Mouse (Mus musculus) 3134 (cell line): ENCODE data around the gene Slit3.

ENCODE experiments used
- DNase-seq: peaks from one replicate; pipeline ENCODE4 v3.0.0-alpha.2; 2011; ENCODE audit warnings: low spot score; ENCODE audit not compliant: insufficient read length; ENCODE audit errors: extremely low read depth

Gene Slit3

DNA sequence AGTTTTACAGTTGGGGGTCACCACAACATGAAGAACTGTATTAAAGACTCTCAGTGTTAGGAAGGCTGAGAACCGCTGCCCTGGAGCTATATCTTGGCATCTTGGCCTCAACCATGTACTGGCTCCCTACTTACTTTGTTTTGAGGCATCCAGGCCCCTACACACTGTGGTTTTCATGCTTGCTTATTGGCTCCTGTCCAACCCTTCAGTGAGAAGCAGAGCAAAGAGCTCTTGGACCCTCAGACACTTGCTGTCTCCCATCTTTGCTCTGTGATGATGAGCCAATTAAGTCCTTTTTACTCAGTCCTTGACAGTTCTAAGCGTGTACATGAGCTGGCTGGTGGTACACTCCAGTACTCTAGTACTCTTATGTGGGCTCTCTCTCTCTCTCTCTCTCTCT, 177.5 kb downstream of the Slit3 start:
- no peak for DNase-seq

DNA sequence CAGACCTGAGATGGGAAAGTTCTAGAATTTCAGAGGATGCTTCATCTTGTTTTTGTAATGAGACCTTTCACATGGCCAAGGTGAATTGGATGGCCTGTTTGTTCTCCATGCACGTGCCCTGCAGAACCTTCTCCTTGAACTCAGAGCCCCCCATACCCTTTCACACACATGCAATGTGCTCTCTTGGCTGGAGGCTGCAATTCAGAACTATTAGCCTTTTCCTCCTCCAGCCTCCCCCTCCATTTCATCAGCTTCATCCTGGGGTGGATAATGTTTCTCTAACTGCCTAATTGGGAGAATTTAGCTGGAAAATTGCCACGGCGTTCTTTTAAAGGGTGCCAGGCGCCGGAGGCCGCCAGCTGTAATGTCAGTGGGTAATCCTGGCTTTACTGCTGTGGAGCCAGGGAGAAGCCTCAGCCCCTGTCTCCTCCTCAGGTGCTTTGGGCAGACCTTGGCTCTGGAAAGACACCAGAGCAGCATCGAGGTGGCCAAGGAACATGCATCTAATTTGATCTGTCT, 178.9 kb downstream of the Slit3 start:
- DNase-seq: no peak

DNA sequence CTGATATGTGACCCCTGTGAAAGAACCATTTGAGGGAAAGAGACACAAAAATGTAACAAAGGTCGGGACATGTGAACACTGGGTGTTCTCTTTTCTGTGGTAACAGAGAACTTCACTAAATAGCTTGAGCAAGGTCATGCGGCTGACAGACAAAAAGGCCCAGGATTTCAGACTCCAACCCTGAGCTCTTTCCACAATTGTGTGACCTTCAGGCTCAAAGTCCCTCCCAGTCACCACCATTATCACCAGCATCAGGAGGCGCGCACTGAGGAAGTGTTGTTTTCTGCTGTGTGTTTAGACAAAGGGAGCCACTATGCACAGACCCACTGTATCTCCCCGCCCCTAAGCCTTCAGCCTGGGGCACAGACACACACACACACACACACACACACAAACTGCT, 181.2 kb downstream of the Slit3 start:
- no peak for DNase-seq

DNA sequence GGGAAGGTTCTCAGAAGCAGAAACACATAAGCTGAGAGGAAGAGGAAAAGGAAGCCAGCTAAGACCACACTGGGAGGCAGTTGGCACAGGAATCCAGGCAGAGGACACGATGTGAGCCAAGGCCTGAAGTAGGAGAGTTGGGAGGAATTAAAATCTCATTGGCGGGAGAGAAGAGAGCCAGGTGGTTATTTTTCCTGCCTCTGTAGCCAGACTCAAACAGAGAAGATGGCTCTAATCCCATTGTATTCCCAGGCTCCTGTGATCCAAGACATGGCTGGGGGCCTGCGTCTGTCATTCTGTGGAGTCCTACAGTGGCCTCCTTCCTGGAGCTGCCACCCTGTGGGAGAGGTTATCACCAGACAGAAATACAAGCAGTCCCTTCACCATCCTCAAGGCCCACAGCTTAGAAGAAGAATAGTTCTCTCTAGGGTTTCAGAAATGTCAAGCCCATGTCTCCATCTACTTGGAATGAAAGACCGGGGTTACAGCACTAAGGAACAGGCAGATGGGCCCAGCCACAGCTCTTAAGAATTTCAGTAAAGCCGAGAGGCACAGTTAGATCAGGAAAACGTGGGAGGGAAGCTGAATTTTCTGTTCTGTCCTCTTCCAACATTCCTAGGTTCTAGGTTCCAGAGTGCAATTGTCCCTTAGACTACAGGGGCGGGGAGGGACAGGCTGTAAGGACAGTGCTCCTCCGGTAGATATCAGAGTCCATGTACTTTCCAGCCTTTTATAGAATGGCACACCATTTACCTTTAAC, 183.4 kb downstream of the Slit3 start:
- no peak for DNase-seq

DNA sequence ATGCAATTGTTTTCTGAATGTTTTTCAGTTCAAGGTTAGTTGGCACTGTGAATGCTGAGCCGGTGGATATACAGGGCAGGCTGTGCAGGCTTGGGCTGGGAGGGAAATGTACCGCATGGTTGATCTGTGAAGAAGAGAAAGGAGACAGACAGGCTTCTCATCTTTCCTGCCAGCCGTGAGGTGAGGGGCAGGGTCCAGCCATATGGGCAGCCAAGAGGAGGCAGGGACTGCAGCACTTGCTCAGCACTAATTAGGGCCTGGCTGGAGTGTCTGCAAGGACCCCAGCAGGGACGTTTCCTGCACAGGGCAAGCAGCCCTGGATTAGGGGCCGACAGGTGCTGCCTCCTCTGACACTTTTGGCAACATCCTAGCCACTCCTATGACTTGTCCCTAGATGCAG, 184.1 kb downstream of the Slit3 start:
- no peak for DNase-seq

DNA sequence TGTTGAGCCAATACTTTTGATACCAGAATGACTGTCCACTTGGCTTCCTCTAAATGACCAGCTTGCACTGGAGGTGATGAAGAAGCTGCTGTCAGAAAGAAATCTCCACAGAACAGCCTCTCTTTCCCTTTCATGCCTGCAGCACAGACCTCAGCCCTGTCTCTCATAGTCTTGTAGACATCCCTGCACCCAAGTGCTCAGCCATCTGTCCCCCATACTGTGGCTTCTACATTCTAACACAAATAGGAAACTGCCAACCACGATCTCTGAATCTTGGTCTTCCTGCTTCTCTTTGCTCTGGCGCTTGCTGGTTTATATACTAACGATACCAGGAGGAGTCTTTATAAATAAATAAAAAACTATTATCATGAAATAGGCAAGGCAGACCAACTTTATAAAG, 184.9 kb downstream of the Slit3 start:
- DNase-seq: no peak

DNA sequence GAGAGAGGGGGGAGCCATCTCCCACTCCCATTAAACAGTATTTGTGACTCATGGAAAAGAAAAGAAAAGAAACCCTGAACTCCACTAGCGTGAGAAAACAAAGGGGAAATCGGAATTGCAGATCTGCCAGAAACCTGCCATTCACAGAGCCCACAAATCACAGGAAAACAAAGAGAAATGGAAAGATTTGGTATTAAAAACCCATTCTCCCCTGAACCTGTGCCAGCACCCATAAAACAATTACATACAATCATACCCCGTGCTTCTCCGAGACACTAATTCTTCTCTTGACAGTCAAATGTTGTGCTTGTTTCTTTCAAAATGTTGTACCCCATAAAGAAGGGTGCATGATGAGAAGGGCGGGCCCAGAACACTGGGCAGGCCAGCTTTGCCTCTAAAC, 185.9 kb downstream of the Slit3 start:
- no peak for DNase-seq

DNA sequence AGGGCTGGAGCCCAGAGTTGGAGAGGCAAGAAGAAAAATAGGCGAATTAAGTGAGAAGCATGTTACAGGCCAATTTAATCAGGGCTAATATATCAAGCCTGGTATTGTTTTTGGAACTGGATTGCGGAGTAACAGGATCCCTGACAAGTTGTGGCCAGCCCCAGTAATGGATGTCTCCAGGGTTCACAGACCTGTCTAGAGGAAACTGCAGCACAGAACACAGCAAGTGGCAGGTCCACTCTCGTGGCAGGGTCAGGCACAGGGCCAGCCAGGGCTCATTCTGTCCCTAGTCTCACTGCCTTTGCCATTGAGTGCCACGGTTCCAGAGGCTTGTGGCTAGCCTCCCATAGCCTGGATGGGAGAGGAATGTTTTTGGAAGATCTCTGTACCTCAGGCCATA, 187.0 kb downstream of the Slit3 start:
- no peak for DNase-seq

DNA sequence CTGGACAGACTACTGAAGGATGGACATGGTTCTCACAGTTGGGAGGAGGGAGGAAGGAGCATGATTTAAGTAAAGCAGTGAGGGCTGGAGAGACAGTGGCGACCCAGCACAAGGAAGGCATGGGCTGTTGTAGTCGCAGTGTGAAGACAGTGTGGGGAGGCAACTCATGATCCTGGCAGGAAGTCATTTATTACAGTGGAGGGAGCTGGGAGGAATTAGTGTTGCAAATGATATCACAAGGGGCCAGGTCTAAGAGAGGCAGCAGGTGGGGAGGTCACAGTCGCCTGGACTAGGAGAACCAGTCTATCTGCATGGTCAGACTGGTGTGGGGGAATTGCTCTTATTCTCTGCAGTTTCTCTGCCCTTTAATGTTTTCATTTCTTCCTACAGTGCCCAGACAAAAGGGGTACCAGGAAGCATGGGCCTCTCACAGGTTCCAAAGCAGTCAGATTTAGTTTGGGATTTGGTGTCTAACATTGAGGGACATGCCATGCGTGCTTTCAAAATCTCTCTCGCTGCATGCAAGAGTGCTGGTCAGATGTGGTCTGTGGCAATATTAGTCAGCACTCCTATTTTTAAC, 194.5 kb downstream of the Slit3 start:
- no peak for DNase-seq

DNA sequence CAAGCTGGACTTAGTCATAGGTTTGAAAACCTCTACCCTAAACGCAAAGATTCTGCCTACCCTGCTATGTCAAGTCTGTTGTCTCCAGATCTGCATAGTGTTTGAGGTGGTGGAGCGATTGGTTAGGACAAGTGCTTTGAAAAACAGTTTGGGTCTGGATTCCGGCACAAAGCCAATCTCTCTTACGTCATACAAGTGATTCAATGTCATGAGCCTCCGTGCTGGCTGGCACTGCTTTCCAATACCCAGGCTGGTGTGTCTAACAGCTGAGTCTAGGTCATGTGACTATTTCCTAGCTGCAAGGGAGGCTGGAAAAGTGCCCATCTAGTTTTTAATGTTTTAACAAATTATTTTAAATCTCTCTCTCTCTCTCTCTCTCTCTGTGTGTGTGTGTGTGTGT, 196.2 kb downstream of the Slit3 start:
- no peak for DNase-seq

DNA sequence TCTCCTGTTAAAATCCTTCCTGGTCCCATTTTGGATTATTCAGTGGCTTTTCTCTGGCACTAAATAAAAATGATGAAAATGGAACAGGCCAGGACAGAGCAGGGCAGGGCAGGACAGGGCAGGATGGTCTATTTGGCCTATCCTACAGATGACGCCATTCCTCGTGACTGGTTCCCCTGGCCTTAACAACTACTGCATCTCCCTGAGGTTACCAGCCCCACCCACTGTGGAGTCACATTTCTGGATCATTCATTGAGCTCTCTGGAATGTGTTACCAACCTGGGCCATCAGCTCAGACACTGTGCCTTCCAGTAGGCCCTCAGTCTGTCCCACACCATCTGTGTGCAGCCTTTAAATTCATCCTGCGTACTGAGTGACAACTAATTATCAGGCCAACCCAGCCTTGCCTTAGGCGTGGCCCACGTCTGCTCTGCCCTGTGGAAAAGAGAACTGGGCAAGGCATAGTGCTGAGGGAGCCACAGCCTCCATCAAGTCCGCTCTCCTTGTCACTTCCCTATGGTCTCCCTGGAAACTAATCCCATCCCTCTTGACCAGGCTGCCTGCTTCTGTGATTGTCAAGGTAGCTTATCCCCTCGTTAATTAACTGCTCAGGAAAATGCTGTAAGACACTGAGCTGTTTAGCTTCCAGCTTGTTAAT, 196.9 kb downstream of the Slit3 start:
- DNase-seq: no peak

DNA sequence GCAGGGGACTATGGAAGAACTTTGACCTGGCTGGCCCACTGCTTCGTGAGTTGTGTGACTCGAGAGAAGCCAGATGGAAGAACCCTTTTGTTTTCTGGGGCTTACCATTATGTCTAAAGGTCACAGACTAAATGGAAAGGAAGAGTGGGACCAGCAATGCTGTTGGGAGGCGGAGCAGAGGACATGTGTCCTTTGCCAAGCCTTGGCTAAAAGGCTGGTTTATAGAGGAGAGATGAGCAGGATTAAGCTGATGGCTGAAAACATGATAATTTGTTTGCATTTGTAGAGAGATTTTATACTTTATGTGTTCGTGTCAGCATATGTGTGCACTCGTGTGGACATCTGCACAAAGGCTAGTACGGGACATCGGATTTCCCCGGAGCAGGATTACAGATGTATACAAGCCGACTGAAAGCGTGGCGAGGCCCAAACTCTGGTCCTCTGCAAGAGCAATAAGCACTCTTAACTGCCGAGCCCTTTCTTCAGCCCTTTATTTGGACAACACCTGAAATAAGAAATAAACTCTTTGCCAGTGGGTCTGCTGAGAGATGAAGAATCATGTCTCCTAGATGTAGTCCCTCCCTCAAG, 197.5 kb downstream of the Slit3 start:
- DNase-seq: no peak

DNA sequence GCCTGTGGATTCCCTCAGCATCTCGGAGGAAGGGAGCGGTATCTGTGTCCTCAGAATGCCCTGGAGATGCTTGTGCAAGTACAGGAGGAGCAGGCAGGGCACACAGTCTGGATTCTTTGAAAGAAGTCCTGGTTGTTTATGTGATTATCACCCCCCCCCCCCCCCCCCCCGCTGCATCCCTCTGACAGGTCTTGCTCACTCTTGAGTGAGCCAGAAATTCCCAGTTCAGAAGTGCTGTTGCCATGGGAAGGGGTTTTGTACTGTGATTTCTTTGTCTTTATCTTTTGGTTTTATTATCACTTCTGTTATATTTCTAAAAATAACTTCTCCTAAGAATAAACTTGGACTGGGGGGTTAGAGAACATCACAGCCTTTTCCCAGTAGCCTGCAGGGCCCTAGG, 199.5 kb downstream of the Slit3 start:
- no peak for DNase-seq

DNA sequence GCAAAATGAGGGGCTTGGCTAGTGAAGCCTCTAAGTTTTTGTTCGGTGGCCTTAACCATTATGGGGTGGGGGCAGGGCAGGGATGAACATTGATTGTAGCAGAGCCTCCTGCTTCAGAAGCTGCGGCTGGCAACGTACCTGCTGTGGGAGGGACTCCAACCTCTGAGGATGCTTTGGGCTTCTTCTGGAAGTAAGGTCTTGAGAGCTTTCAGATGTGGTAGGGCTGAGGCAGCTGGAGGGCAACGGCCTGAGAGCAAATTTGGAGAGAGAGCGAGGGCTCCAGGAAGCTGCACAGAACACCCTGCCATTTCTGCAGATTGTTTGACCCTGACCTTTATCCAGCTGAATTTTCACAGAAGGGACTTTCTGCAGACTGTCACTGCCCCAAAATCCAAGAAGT, 203.4 kb downstream of the Slit3 start:
- DNase-seq: no peak

DNA sequence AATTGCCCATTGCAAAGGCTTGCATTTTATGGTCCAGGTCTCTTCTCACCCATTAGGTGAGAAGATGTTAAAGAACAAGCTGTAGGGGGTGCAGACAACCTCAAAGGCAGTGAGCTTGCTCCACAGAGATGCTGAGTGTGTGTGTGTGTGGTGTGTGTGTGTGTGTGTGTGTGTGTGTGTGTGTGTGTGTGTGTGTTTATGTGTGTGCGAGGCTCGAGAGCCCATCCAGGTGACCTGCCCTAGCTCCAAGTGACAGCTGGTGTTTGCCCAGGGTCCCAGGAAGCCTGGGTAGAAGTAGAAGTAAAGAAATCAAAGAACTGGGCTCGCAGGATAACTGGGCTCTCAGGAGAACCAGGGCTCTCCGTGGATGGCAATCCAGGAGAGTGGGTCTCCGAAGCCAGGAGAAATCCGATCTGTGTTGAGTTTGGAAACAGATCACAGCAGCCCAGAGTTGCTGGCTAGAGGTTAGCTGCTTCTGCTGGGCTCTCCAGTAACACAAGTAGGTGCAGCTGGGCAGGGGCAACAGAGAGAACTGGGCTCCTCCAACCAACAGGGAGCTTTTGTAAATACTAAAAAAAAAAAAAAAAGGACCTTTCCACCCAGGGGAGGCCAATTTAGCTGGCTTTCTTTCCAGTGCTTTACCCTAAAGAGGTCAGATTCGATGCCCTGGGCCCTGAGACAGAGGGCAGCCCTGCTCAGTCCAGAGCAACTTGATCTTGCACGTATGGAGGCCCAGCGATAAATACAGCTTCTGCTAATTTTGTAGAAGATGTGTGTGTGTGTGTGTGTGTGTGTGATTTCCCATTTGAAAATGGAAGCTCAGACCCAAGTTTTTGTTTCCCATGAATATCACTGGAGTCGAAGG, 204.3 kb downstream of the Slit3 start:
- DNase-seq: no peak

DNA sequence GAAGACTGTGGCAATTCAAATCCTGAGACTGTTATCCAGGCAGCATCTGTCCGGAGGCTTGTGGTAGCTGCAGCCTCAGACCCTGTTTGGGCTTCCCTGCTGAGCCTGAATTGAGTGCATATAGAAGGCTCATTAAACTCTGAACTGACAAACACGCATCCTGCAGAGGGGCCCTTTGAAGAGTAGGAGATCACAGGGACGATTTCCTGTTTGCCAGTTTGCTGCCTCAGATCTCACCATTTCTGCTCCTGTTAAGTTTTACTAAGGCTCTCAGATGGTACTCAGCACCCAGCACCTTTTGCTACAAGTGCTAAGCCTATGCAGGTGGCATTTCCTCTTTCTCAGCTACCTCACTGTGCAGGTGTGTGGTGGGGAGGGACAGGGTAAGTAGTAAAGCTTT, 205.3 kb downstream of the Slit3 start:
- DNase-seq: no peak

DNA sequence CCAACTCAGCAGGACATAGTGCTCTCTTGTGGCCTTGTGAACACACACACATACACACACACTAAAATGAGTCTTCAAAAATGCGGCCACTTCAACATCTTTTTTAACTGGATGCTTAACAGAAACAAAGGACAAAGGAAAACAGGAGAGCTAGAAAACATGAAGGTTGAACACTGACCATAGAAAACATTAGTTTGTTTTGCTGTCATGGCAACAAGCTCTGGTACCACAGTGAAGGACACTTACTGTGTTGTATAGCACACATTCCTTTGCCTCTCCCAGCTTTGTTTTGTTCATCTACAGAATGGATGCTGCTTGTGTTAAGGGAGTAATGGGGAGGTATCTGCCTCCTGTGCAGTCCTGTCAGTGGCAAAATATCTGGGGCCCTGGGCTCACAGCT, 206.9 kb downstream of the Slit3 start:
- DNase-seq: no peak

DNA sequence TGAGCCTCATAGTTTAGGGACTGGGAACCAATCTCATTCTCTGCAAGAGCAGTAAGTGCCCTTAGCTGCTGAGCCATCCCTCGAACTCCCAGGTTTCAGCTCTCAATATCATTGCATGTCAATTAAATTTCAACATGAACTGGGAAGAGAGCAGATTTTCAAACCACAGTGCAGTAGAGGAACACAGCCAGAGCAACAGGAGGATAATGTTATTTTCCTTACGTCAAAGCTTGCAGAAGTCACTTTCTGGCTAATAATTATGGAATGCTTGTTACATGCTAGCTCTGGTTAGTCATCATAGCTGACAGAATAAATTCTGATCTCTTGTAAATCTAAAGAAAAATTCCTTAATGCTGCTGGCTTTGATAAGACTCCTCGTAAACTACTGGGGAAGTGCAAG, 210.5 kb downstream of the Slit3 start:
- no peak for DNase-seq

DNA sequence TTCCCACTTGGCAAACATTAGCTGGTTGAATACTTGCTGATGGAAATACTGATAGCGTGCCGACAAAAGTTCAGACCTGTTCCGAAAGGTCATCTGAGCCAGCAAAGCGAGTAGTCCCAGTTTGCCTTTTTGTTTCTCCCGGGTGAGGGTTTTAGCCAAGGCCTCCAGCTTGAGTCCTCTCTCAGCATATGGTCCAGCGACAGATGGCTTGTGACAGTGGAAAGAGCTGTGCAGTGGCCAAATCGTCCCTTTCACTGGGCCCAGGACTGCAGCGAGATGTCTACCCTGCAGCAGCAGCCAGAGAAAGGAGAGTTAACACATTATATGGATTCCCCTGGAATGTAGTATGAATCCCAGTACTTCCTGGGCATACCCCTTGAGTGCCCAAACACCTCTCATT, 215.5 kb downstream of the Slit3 start:
- no peak for DNase-seq

DNA sequence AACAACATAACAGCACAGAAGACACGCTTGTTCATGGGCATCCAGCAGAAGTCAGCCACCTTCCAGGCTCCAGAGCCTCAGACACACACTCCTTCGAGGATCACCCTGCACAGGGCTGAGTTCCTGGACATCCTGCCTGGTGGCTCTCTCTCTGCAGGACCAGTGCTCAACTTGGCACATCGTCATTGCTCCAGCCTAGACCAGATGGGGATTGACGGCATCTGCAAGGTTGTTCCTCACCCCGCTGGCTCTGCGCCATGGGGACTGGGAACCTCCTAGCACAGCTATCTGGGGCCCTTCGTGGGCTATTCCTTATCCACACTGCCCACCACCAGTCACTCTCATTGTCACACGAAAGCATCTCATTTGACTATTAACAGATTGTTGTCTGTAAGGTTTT, 216.5 kb downstream of the Slit3 start:
- DNase-seq: no peak
